Comparison of ENCODE assay signal across 15 mouse cellular contexts in the genomic region with DNA sequence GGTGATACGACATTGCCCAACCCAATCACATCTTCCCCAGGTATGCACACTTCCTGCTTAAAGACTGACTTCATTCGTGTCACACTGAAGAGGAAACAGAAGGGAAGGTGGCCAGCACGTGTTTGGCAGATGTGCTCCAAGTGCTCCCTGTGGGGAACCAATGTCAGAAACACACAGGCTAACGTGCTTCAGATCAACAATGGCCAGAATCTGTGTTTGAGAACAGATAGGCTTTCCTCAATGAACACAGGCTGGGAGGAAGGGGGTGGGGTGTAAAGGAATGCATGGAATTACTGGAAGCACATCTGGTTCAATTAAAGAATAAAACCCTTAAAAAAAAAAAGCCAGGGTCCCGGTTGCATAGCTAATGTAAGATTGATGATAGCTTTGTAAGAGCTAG. TPM values are rescaled to one million over a fixed set of nuclear protein-coding genes. Genes with fewer than 3 reads are reported as not detected.
DNase-seq lines count a peak whose midpoint lies in the region; ATAC-seq and TF ChIP-seq lines count a peak whose summit lies in the region.
"Had no signal": no experiment of that assay in that cellular context is flagged by ENCODE, and none has a peak within 500 bp of the region (broad histone marks: within the 10 kb centered on the region; RNA-seq: fewer than 3 reads in every experiment).

No protein-coding gene starts in this region.

- H3K4me1 ChIP-seq in lung, embryonic 14.5 days (ENCODE audit: insufficient read depth), result peaks cover 3% of the 10 kb centered on the region; the same call in 1 of the 2 replicates
- H3K4me1 ChIP-seq in lung, adult 2 months (ENCODE audit: control insufficient read depth, insufficient read depth, low read length), result no peaks in the 10 kb centered on the region
- H3K4me1 ChIP-seq in neural tube, embryonic 13.5 days (replicated peaks), result peaks cover 9% of the 10 kb centered on the region; the same call in 1 of the 2 replicates
- H3K4me1 ChIP-seq in stomach, postnatal 0 days (replicated peaks; ENCODE audit: control insufficient read depth, insufficient read depth), result no peaks in the 10 kb centered on the region

- ATAC-seq in lung, embryonic 14.5 days (ENCODE audit: insufficient read depth), result 0 out of 2 replicates have a peak, but pooled peaks have one; percentile 35
- 0 out of 2 replicates have a peak, but pooled peaks have one; percentile 19 for ATAC-seq in common myeloid progenitor, adult 5-6 weeks (replicated peaks; ENCODE audit: low read depth, poor library complexity, severe bottlenecking)
- ATAC-seq in granulocyte monocyte progenitor cell, adult 5-6 weeks (replicated peaks; ENCODE audit: poor library complexity, severe bottlenecking), result peak; percentile 14; the same call in 1 of the 2 replicates
- 0 out of 2 replicates have a peak, but pooled peaks have one; percentile 11 for ATAC-seq in neural tube, embryonic 13.5 days (ENCODE audit: low read depth)
- ATAC-seq in erythroblast, adult 5-6 weeks (replicated peaks; ENCODE audit: low FRiP score, poor library complexity, severe bottlenecking), result no peak
- no peak for ATAC-seq in stomach, postnatal 0 days (ENCODE audit: low FRiP score, low TSS enrichment)

- H3K27me3 ChIP-seq in lung, embryonic 14.5 days (ENCODE audit: insufficient read depth, low read length), result no peaks in the 10 kb centered on the region
- H3K27me3 ChIP-seq in neural tube, embryonic 13.5 days, result no peaks in the 10 kb centered on the region
- H3K27me3 ChIP-seq in stomach, postnatal 0 days (ENCODE audit: control insufficient read depth, insufficient read depth, low read length), result no peaks in the 10 kb centered on the region

- H3K27ac ChIP-seq in lung, embryonic 14.5 days (ENCODE audit: low read depth), result no peak overlapping the region
- no peak overlapping the region for H3K27ac ChIP-seq in neural tube, embryonic 13.5 days (replicated peaks)
- no peak overlapping the region for H3K27ac ChIP-seq in stomach, postnatal 0 days (replicated peaks)
- H3K27ac ChIP-seq: midbrain, embryonic 10.5 days had no signal

- no peaks in the 10 kb centered on the region for H3K36me3 ChIP-seq in lung, embryonic 14.5 days (ENCODE audit: insufficient read depth)
- H3K36me3 ChIP-seq in neural tube, embryonic 13.5 days, result no peaks in the 10 kb centered on the region
- H3K36me3 ChIP-seq in stomach, postnatal 0 days (ENCODE audit: control insufficient read depth, insufficient read depth, low read length), result no peaks in the 10 kb centered on the region
- H3K36me3 ChIP-seq: midbrain, embryonic 10.5 days had no signal

- 26% methylated on average over 5 of the region's 5 CpGs for WGBS in lung, embryonic 14.5 days
- 21% methylated on average over 5 of the region's 5 CpGs for WGBS in lung, adult 2 months
- 42% methylated on average over 5 of the region's 5 CpGs for WGBS in neural tube, embryonic 13.5 days
- 29% methylated on average over 5 of the region's 5 CpGs for WGBS in stomach, postnatal 0 days

- TF ChIP-seq POLR2A in lung, adult 2 months (IDR thresholded peaks at IDR 0.05; ENCODE audit: borderline replicate concordance, extremely low read depth, low read depth, low read length), result no peak

- no peak for TF ChIP-seq EP300 in stomach, postnatal 0 days (optimal IDR thresholded peaks at IDR 0.05)

- H3K9me3 ChIP-seq in lung, embryonic 14.5 days (ENCODE audit: low read depth, low read length), result no peaks in the 10 kb centered on the region
- H3K9me3 ChIP-seq in neural tube, embryonic 13.5 days, result no peaks in the 10 kb centered on the region
- H3K9me3 ChIP-seq in stomach, postnatal 0 days (ENCODE audit: control insufficient read depth, low read length), result no peaks in the 10 kb centered on the region
- H3K9me3 ChIP-seq: midbrain, embryonic 10.5 days had no signal

- peak; percentile 44 for DNase-seq in lung, embryonic 14.5 days
- DNase-seq in lung, adult 2 months, result no peak
- DNase-seq in thymus, postnatal 25 days, result no peak
- no peak for DNase-seq in stomach, postnatal 0 days (ENCODE audit: low spot score)
- DNase-seq: adrenal gland, adult 2 months; cerebellum, adult 8-10 months; lung, postnatal 10 days; right cerebral cortex, postnatal 4 days; thymus, postnatal 36 days had no signal

- no peak overlapping the region for H3K4me2 ChIP-seq in lung, embryonic 14.5 days
- no peak overlapping the region for H3K4me2 ChIP-seq in neural tube, embryonic 13.5 days
- H3K4me2 ChIP-seq in stomach, postnatal 0 days (replicated peaks; ENCODE audit: low read depth), result no peak overlapping the region

- H3K4me3 ChIP-seq in lung, embryonic 14.5 days (ENCODE audit: low read depth, low read length), result no peak overlapping the region
- no peak overlapping the region for H3K4me3 ChIP-seq in lung, adult 2 months (replicated peaks; ENCODE audit: extremely low read depth, low read depth, low read length)
- H3K4me3 ChIP-seq in neural tube, embryonic 13.5 days, result no peak overlapping the region
- no peak overlapping the region for H3K4me3 ChIP-seq in stomach, postnatal 0 days (ENCODE audit: low read depth, low read length)
- H3K4me3 ChIP-seq: erythroblast, embryonic 14.5 days; midbrain, embryonic 10.5 days had no signal

- no peak for TF ChIP-seq CTCF in lung, embryonic 14.5 days (IDR thresholded peaks at IDR 0.05; ENCODE audit: low read depth)
- no peak for TF ChIP-seq CTCF in lung, adult 2 months (IDR thresholded peaks at IDR 0.05; ENCODE audit: insufficient read depth, low read length)
- TF ChIP-seq CTCF in stomach, postnatal 0 days (IDR thresholded peaks at IDR 0.05; ENCODE audit: low read depth), result no peak

- no peak overlapping the region for H3K9ac ChIP-seq in lung, embryonic 14.5 days
- H3K9ac ChIP-seq in neural tube, embryonic 13.5 days, result no peak overlapping the region
- no peak overlapping the region for H3K9ac ChIP-seq in stomach, postnatal 0 days (ENCODE audit: low read length)

RNA-seq across cellular contexts. Expression of a gene that starts 15.2 kb away (rescaled TPM):
- polyA plus RNA-seq in lung, embryonic 14.5 days (2014; fragmentation: Nextera tagmentation; extraction: Ambion mirVana), result 17.6 and 18.3 TPM in 2 replicates
- polyA plus RNA-seq in lung, adult 2 months (2012; rRNA removed), result 1.5 and 3.2 TPM in 2 replicates
- 13.5 and 15.1 TPM in 2 replicates for total RNA-seq in common myeloid progenitor, adult 5-6 weeks (2017)
- 19.8 and 22.6 TPM in 2 replicates for total RNA-seq in granulocyte monocyte progenitor cell, adult 5-6 weeks (2014; fragmentation: Nextera tagmentation)
- 8.7 and 11.2 TPM in 2 replicates for total RNA-seq in granulocyte monocyte progenitor cell, adult 5-6 weeks (2017)
- 4.9 and 5.1 TPM in 2 replicates for polyA plus RNA-seq in neural tube, embryonic 13.5 days (2015; fragmentation: Nextera tagmentation; extraction: Ambion mirVana)
- 2.9 and 4.4 TPM in 2 replicates for total RNA-seq in erythroblast, adult 5-6 weeks (2015; ENCODE audit: low replicate concordance)
- 2.4 and 4.1 TPM in 2 replicates for total RNA-seq in erythroblast, adult 5-6 weeks (2017; ENCODE audit: low replicate concordance)
- polyA plus RNA-seq in stomach, postnatal 0 days (2015; fragmentation: Nextera tagmentation; extraction: Ambion mirVana), result 2.5 and 2.6 TPM in 2 replicates

Comparison
In these comparisons a context has a peak if more than half of its experiments do, and no peak if none do; other contexts are left out.
1. ATAC-seq: peak in lung, embryonic 14.5 days (single experiment), common myeloid progenitor, adult 5-6 weeks (single experiment), granulocyte monocyte progenitor cell, adult 5-6 weeks (single experiment) and neural tube, embryonic 13.5 days (single experiment); none in erythroblast, adult 5-6 weeks (single experiment) and stomach, postnatal 0 days (single experiment).